ENCODE assay signal across 12 mouse cellular contexts in the genomic region with DNA sequence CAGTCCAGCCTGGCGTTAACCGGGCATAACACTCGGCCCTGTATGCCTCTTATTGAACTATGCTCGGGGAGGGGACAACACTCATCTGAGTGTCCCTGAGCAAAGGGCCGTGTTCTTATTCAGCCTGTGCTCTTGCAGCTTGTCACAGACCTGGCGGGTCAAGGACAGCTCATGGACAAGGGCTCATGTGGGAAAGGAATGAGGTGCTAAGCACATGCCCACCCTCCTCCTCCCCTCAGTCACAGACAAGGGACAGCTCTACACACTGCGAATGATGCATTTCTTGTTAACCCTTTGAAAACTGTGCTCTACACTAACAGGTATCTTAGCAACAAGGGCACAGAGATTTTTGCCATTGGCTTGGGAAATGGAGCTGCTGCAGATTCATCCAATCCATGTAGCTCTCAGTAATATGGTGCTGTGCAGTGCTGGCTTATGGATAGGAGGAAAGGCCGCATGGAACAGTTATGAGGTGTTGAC. TPM values are rescaled to one million over a fixed set of nuclear protein-coding genes. Genes with fewer than 3 reads are reported as not detected.
A peak's percentile ranks its signal among the peaks of the same experiment; 100 is the strongest.
DNase-seq lines count a peak whose midpoint lies in the region; ATAC-seq lines count a peak whose summit lies in the region.
"Had no signal": no experiment of that assay in that cellular context is flagged by ENCODE, and none has a peak within 500 bp of the region (broad histone marks: within the 10 kb centered on the region; RNA-seq: fewer than 3 reads in every experiment).

No protein-coding gene starts in this region.

- no peak overlapping the region for H3K27ac ChIP-seq in embryonic facial prominence, embryonic 11.5 days (replicated peaks; ENCODE audit: low read depth, low read length)
- H3K27ac ChIP-seq in embryonic facial prominence, embryonic 10.5 days (replicated peaks) = no peak overlapping the region
- H3K27ac ChIP-seq in kidney, embryonic 14.5 days (ENCODE audit: low read depth, low read length) = no peak overlapping the region
- no peak overlapping the region for H3K27ac ChIP-seq in midbrain, embryonic 12.5 days (replicated peaks)
- no peak overlapping the region for H3K27ac ChIP-seq in midbrain, embryonic 11.5 days (ENCODE audit: low read depth, low read length)
- no peak overlapping the region; the same call in 1 of the 2 replicates for H3K27ac ChIP-seq in midbrain, embryonic 16.5 days (ENCODE audit: low read length)
- H3K27ac ChIP-seq: neural tube, embryonic 13.5 days had no signal

- H3K9me3 ChIP-seq in embryonic facial prominence, embryonic 11.5 days (replicated peaks; ENCODE audit: control insufficient read depth, low read length) = no peaks in the 10 kb centered on the region
- H3K9me3 ChIP-seq in embryonic facial prominence, embryonic 10.5 days = no peaks in the 10 kb centered on the region
- no peaks in the 10 kb centered on the region for H3K9me3 ChIP-seq in kidney, embryonic 14.5 days (ENCODE audit: control insufficient read depth, low read length)
- H3K9me3 ChIP-seq in midbrain, embryonic 12.5 days = no peaks in the 10 kb centered on the region
- H3K9me3 ChIP-seq in midbrain, embryonic 11.5 days (ENCODE audit: control insufficient read depth, low read length) = no peaks in the 10 kb centered on the region
- no peaks in the 10 kb centered on the region for H3K9me3 ChIP-seq in midbrain, embryonic 16.5 days (replicated peaks; ENCODE audit: control insufficient read depth, low read length, poor library complexity, severe bottlenecking)
- H3K9me3 ChIP-seq: neural tube, embryonic 13.5 days had no signal

- no peaks in the 10 kb centered on the region for H3K27me3 ChIP-seq in embryonic facial prominence, embryonic 11.5 days (ENCODE audit: control insufficient read depth, insufficient read depth, low read length)
- H3K27me3 ChIP-seq in embryonic facial prominence, embryonic 10.5 days (replicated peaks; ENCODE audit: low read depth, poor library complexity, severe bottlenecking) = no peaks in the 10 kb centered on the region
- H3K27me3 ChIP-seq in kidney, embryonic 14.5 days (ENCODE audit: control insufficient read depth, insufficient read depth, low read length) = no peaks in the 10 kb centered on the region
- no peaks in the 10 kb centered on the region for H3K27me3 ChIP-seq in midbrain, embryonic 12.5 days
- H3K27me3 ChIP-seq in midbrain, embryonic 11.5 days (ENCODE audit: control insufficient read depth, insufficient read depth, low read length) = no peaks in the 10 kb centered on the region
- H3K27me3 ChIP-seq in midbrain, embryonic 16.5 days (ENCODE audit: control insufficient read depth, insufficient read depth, low read depth, low read length) = no peaks in the 10 kb centered on the region
- H3K27me3 ChIP-seq: neural tube, embryonic 13.5 days had no signal

- H3K4me3 ChIP-seq in embryonic facial prominence, embryonic 11.5 days (ENCODE audit: low read depth, low read length) = no peak overlapping the region
- H3K4me3 ChIP-seq in embryonic facial prominence, embryonic 10.5 days = no peak overlapping the region
- no peak overlapping the region for H3K4me3 ChIP-seq in kidney, embryonic 14.5 days (ENCODE audit: low read length)
- no peak overlapping the region for H3K4me3 ChIP-seq in midbrain, embryonic 12.5 days
- no peak overlapping the region for H3K4me3 ChIP-seq in midbrain, embryonic 11.5 days (ENCODE audit: low read depth, low read length)
- H3K4me3 ChIP-seq in midbrain, embryonic 16.5 days (ENCODE audit: low read depth, low read length) = no peak overlapping the region
- H3K4me3 ChIP-seq: neural tube, embryonic 13.5 days had no signal

- WGBS in embryonic facial prominence, embryonic 11.5 days = 82% methylated on average over 8 of the region's 8 CpGs
- 82% methylated on average over 8 of the region's 8 CpGs for WGBS in embryonic facial prominence, embryonic 10.5 days
- 72% methylated on average over 8 of the region's 8 CpGs for WGBS in kidney, embryonic 14.5 days
- WGBS in midbrain, embryonic 12.5 days = 78% methylated on average over 8 of the region's 8 CpGs
- 81% methylated on average over 8 of the region's 8 CpGs for WGBS in midbrain, embryonic 11.5 days
- WGBS in midbrain, embryonic 16.5 days = 67% methylated on average over 8 of the region's 8 CpGs

- no peak for DNase-seq in embryonic facial prominence, embryonic 11.5 days (ENCODE audit: low spot score)
- no peak for DNase-seq in embryonic facial prominence, embryonic 10.5 days (ENCODE audit: low spot score)
- DNase-seq in kidney, adult 11 months = peak; percentile 61
- no peak for DNase-seq in midbrain, embryonic 11.5 days (ENCODE audit: low spot score, missing footprints)
- DNase-seq: B cell, adult 2 months; cerebellum, adult 18-20 months; thymus, postnatal 14 days had no signal

- no peaks in the 10 kb centered on the region for H3K4me1 ChIP-seq in embryonic facial prominence, embryonic 11.5 days (ENCODE audit: control insufficient read depth, insufficient read depth, low read length)
- H3K4me1 ChIP-seq in embryonic facial prominence, embryonic 10.5 days = peaks cover 36% of the 10 kb centered on the region
- H3K4me1 ChIP-seq in kidney, embryonic 14.5 days (ENCODE audit: control insufficient read depth, insufficient read depth, low read length) = no peaks in the 10 kb centered on the region; the same call in 1 of the 2 replicates
- peaks cover 8% of the 10 kb centered on the region for H3K4me1 ChIP-seq in midbrain, embryonic 12.5 days
- no peaks in the 10 kb centered on the region for H3K4me1 ChIP-seq in midbrain, embryonic 11.5 days (ENCODE audit: control insufficient read depth, insufficient read depth, low read length)
- H3K4me1 ChIP-seq in midbrain, embryonic 16.5 days (ENCODE audit: control insufficient read depth, insufficient read depth, low read length) = 0 out of 2 replicates have a peak, but pooled peaks cover 6% of the 10 kb centered on the region

- no peaks in the 10 kb centered on the region for H3K36me3 ChIP-seq in embryonic facial prominence, embryonic 11.5 days (replicated peaks; ENCODE audit: control insufficient read depth, insufficient read depth, low read depth, low read length)
- H3K36me3 ChIP-seq in embryonic facial prominence, embryonic 10.5 days (replicated peaks) = no peaks in the 10 kb centered on the region
- H3K36me3 ChIP-seq in kidney, embryonic 14.5 days (ENCODE audit: control insufficient read depth, insufficient read depth, low read length) = no peaks in the 10 kb centered on the region
- no peaks in the 10 kb centered on the region for H3K36me3 ChIP-seq in midbrain, embryonic 12.5 days
- H3K36me3 ChIP-seq in midbrain, embryonic 11.5 days (ENCODE audit: control insufficient read depth, insufficient read depth, low read length) = no peaks in the 10 kb centered on the region
- no peaks in the 10 kb centered on the region for H3K36me3 ChIP-seq in midbrain, embryonic 16.5 days (ENCODE audit: control insufficient read depth, insufficient read depth, low read length)
- H3K36me3 ChIP-seq: neural tube, embryonic 13.5 days had no signal

- no peak overlapping the region for H3K4me2 ChIP-seq in embryonic facial prominence, embryonic 11.5 days (ENCODE audit: low read depth, low read length)
- H3K4me2 ChIP-seq in kidney, embryonic 14.5 days (replicated peaks; ENCODE audit: low read depth, low read length) = no peak overlapping the region
- H3K4me2 ChIP-seq in midbrain, embryonic 12.5 days (replicated peaks) = no peak overlapping the region
- H3K4me2 ChIP-seq in midbrain, embryonic 11.5 days = no peak overlapping the region
- no peak overlapping the region for H3K4me2 ChIP-seq in midbrain, embryonic 16.5 days (ENCODE audit: low read length)
- H3K4me2 ChIP-seq: neural tube, embryonic 13.5 days had no signal

- 0 out of 2 replicates have a peak, but pooled peaks have one; percentile 55 for ATAC-seq in embryonic facial prominence, embryonic 11.5 days (replicated peaks; ENCODE audit: insufficient number of reproducible peaks, low FRiP score, low TSS enrichment, low read depth)
- ATAC-seq in kidney, embryonic 14.5 days (ENCODE audit: low FRiP score, low TSS enrichment) = no peak
- peak; percentile 34; the same call in 1 of the 2 replicates for ATAC-seq in midbrain, embryonic 12.5 days (ENCODE audit: low FRiP score, low read depth)
- no peak for ATAC-seq in midbrain, embryonic 11.5 days (ENCODE audit: low FRiP score)
- peak; percentile 70 for ATAC-seq in midbrain, embryonic 16.5 days
- ATAC-seq in megakaryocyte progenitor cell, adult 5-6 weeks (replicated peaks; ENCODE audit: poor library complexity) = no peak

- no peak overlapping the region for H3K9ac ChIP-seq in embryonic facial prominence, embryonic 11.5 days (replicated peaks; ENCODE audit: low read length)
- H3K9ac ChIP-seq in kidney, embryonic 14.5 days (ENCODE audit: low read depth, low read length) = no peak overlapping the region
- H3K9ac ChIP-seq in midbrain, embryonic 12.5 days (replicated peaks) = 0 out of 2 replicates have a peak overlapping the region, but pooled peaks have one; percentile 21
- no peak overlapping the region for H3K9ac ChIP-seq in midbrain, embryonic 11.5 days (ENCODE audit: low read length)
- no peak overlapping the region for H3K9ac ChIP-seq in midbrain, embryonic 16.5 days (ENCODE audit: low read depth, low read length)
- H3K9ac ChIP-seq: neural tube, embryonic 13.5 days had no signal

RNA-seq across cellular contexts. Expression of gene Afdn, which starts 24.5 kb away (rescaled TPM):
- polyA plus RNA-seq in embryonic facial prominence, embryonic 11.5 days (2014; fragmentation: Nextera tagmentation; extraction: Ambion mirVana) = 64.3 and 67.6 TPM in 2 replicates
- 61.0 and 64.8 TPM in 2 replicates for polyA plus RNA-seq in embryonic facial prominence, embryonic 10.5 days (2016; fragmentation: Nextera tagmentation; extraction: Ambion mirVana)
- 96.7 and 105 TPM in 2 replicates for polyA plus RNA-seq in kidney, embryonic 14.5 days (2014; fragmentation: Nextera tagmentation; extraction: Ambion mirVana)
- polyA plus RNA-seq in midbrain, embryonic 12.5 days (2016; fragmentation: Nextera tagmentation; extraction: Ambion mirVana) = 162 and 176 TPM in 2 replicates
- polyA plus RNA-seq in midbrain, embryonic 11.5 days (2014; fragmentation: Nextera tagmentation; extraction: Ambion mirVana) = 117 and 123 TPM in 2 replicates
- polyA plus RNA-seq in midbrain, embryonic 16.5 days (2015; fragmentation: Nextera tagmentation; extraction: Ambion mirVana) = 118 and 145 TPM in 2 replicates
- total RNA-seq in megakaryocyte progenitor cell, adult 5-6 weeks (2015) = 2.5 and 3.7 TPM in 2 replicates
- 2.6 and 5.6 TPM in 2 replicates for total RNA-seq in megakaryocyte progenitor cell, adult 5-6 weeks (2017)

RNA-seq across cellular contexts. Expression of gene Tcte2, which starts 25.8 kb away (rescaled TPM):
- 4.4 and 4.6 TPM in 2 replicates for polyA plus RNA-seq in embryonic facial prominence, embryonic 11.5 days (2014; fragmentation: Nextera tagmentation; extraction: Ambion mirVana)
- 2.8 and 3.3 TPM in 2 replicates for polyA plus RNA-seq in embryonic facial prominence, embryonic 10.5 days (2016; fragmentation: Nextera tagmentation; extraction: Ambion mirVana)
- 3.4 and 4.6 TPM in 2 replicates for polyA plus RNA-seq in kidney, embryonic 14.5 days (2014; fragmentation: Nextera tagmentation; extraction: Ambion mirVana)
- polyA plus RNA-seq in midbrain, embryonic 12.5 days (2016; fragmentation: Nextera tagmentation; extraction: Ambion mirVana) = 12.8 and 16.6 TPM in 2 replicates
- 5.6 and 5.8 TPM in 2 replicates for polyA plus RNA-seq in midbrain, embryonic 11.5 days (2014; fragmentation: Nextera tagmentation; extraction: Ambion mirVana)
- 15.5 and 16.7 TPM in 2 replicates for polyA plus RNA-seq in midbrain, embryonic 16.5 days (2015; fragmentation: Nextera tagmentation; extraction: Ambion mirVana)
- total RNA-seq in megakaryocyte progenitor cell, adult 5-6 weeks (2015) = 1.0 TPM in 1 of 2 replicates, not detected in the other
- not detected in 2 replicates for total RNA-seq in megakaryocyte progenitor cell, adult 5-6 weeks (2017)

Comparison
In these comparisons a context has a peak if more than half of its experiments do, and no peak if none do; other contexts are left out.
1. ATAC-seq: peak in embryonic facial prominence, embryonic 11.5 days (single experiment), midbrain, embryonic 12.5 days (single experiment) and midbrain, embryonic 16.5 days (single experiment); none in kidney, embryonic 14.5 days (single experiment), midbrain, embryonic 11.5 days (single experiment) and megakaryocyte progenitor cell, adult 5-6 weeks (single experiment).